Mouse (Mus musculus) C2C12 (cell line): ENCODE measurements around the gene March10. TPM values are rescaled to one million over a fixed set of nuclear protein-coding genes. Genes with fewer than 3 reads are reported as not detected.

Source experiments
- H3K27me3 ChIP-seq: one replicate; pipeline ENCODE4 v1.6.1; 2011; ENCODE audit not compliant: control insufficient read depth, insufficient read depth, insufficient read length
- H3K36me3 ChIP-seq: one replicate; pipeline ENCODE4 v1.6.1; 2011; ENCODE audit not compliant: control insufficient read depth, insufficient read depth
- H3K4me3 ChIP-seq: one replicate; pipeline ENCODE4 v1.5.1; 2011; ENCODE audit warnings: mild to moderate bottlenecking, control low read depth; ENCODE audit not compliant: poor library complexity, insufficient read depth, severe bottlenecking
- H3K79me2 ChIP-seq: one replicate; pipeline ENCODE4 v1.6.1; 2011; ENCODE audit not compliant: control insufficient read depth, insufficient read depth
- H3K79me3 ChIP-seq: one replicate; pipeline ENCODE4 v1.6.1; 2011; ENCODE audit warnings: low read depth, control low read depth
- H3ac ChIP-seq: one replicate; pipeline ENCODE3; 2011; ENCODE audit warnings: low read depth; ENCODE audit not compliant: control insufficient read depth, insufficient read length
- CEBPB ChIP-seq: IDR thresholded peaks from one replicate; pipeline ENCODE4 v1.6.1; 2011; ENCODE audit warnings: low read depth, mild to moderate bottlenecking, control low read depth, moderate library complexity
- CTCF ChIP-seq: IDR thresholded peaks from one replicate; pipeline ENCODE4 v1.5.1; 2011; ENCODE audit not compliant: control insufficient read depth, insufficient read depth, insufficient read length
- FOSL1 ChIP-seq: IDR thresholded peaks from one replicate; pipeline ENCODE4 v1.8.0; 2011; ENCODE audit warnings: mild to moderate bottlenecking, low read length; ENCODE audit not compliant: poor library complexity, insufficient read depth, severe bottlenecking
- MAX ChIP-seq: IDR thresholded peaks from one replicate; pipeline ENCODE4 v1.6.1; 2011; ENCODE audit warnings: mild to moderate bottlenecking, control low read depth
- MYOD1 ChIP-seq: IDR thresholded peaks from one replicate; pipeline ENCODE4 v1.6.1; 2011; ENCODE audit warnings: low read depth; ENCODE audit not compliant: control insufficient read depth, insufficient read length
- MYOG ChIP-seq: IDR thresholded peaks from one replicate; pipeline ENCODE4 v1.6.1; 2011; ENCODE audit not compliant: control insufficient read depth, insufficient read length; ENCODE audit errors: extremely low read depth
- USF1 ChIP-seq: IDR thresholded peaks from one replicate; pipeline ENCODE4 v1.6.1; 2011; ENCODE audit warnings: low read depth, mild to moderate bottlenecking, control low read depth, moderate library complexity
- polyA plus RNA-seq: library from polyadenylated mRNA; unstranded; fragments of >200 nt; fragmentation: generic; extraction: Trizol; gene quantifications from one replicate; pipeline ENCODE4 v1.2.1, GENCODE M21; 2012; ENCODE audit warnings: missing spikeins

Gene March10
- polyA plus RNA-seq, 1 experiment = 0.09 TPM

DNA sequence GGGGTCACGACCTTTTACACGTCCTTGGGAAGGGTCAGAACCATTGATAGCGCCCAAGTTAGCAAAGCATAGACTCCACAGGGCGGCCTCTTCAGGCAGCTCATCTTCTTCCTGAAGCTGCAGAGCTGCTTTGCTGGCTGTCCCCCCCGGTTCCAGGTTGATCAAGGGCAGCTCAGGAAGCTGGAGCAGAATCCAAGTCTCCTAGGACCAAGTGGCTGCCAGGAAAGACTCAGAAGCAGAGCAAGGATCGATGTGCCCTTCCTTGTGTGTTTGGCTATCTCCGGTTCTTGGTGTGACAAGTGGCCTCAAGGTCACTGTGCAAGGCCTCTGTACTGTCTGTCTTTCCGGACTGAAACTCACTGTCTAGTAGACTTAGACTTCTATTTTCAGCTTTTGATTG lies 82.7 kb downstream of the March10 start:
- no peaks in the 10 kb centered on the region for H3K79me2 ChIP-seq
- H3K4me3 ChIP-seq = no peak overlapping the region
- H3K36me3 ChIP-seq = no peaks in the 10 kb centered on the region
- no peaks in the 10 kb centered on the region for H3K79me3 ChIP-seq
- no peaks in the 10 kb centered on the region for H3K27me3 ChIP-seq
- H3ac ChIP-seq = no peak overlapping the region
- no peak for TF ChIP-seq FOSL1
- TF ChIP-seq CEBPB = no peak
- no peak for TF ChIP-seq MAX
- TF ChIP-seq USF1 = no peak
- TF ChIP-seq MYOD1 = no peak
- no peak for TF ChIP-seq MYOG
- TF ChIP-seq CTCF = no peak

DNA sequence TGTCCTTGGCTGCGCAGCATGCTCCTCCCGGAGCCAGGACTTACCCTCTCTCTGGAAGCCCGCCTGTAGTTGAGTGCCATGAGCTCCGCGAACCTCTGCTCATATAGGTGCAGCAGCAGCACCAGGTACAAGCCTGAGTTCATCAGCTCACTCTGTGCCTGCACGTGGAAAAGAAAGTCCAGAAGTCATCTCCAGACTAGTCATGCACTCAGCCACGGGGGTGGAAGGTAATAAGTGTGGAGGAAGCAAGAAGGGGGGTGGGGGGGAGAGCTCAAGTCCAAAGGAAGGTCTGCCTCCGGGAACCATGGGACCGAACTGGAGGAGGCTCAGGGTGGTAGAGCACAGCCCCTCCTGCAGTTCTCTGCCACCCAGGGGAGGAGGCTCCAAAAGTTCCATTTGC lies 84.7 kb downstream of the March10 start:
- Histone ChIP-seq H3K79me3 (no peaks in the 10 kb centered on the region), H3K79me2 (no peaks in the 10 kb centered on the region), H3K4me3 (no peak overlapping the region), H3K27me3 (no peaks in the 10 kb centered on the region), H3K36me3 (no peaks in the 10 kb centered on the region), H3ac (no peak overlapping the region)
- no peak for TF ChIP-seq MAX
- TF ChIP-seq USF1 = no peak
- no peak for TF ChIP-seq CTCF
- no peak for TF ChIP-seq CEBPB
- no peak for TF ChIP-seq MYOG
- TF ChIP-seq MYOD1 = no peak
- no peak for TF ChIP-seq FOSL1

DNA sequence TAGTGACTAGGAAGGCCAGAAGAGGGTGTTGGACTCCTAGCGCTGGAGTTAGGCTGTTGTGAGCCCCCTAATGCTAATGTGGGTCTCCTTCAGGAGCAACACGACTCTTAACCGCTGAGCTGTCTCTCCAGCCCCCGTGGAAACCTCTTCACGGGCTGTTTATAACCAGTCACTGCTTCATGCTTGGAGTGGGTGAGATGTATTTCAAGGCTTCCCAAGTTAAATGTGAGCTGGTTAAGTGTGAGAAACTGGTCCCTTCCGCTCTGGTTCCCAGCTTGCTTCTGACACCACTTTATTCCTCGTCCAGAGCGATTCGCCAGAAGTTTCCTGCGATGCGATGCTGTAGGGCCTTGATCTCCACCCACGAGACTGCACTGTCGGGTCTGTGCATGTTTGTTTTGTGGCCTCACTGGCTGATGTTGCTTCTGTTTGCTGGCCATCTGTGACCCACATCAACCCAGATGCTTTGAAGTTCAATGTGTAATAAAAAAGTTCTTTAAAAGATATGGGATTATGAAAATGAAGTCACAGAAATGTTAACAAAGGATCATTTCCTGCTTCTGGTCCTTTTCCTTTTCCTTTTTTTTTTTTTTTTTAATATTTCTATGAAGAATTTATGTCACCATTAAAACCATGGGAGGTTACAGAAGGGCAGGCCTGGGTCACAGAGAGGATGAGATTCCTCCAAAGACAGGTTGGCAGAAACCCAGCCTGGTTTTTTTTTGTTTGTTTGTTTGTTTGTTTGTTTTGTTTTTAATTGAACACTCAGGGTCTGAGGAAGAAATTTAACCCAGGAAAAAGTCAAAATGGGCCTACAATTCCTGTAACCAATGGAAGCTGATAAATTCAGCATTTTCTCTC lies 86.8 kb downstream of the March10 start:
- no peaks in the 10 kb centered on the region for H3K36me3 ChIP-seq
- H3ac ChIP-seq = no peak overlapping the region
- no peaks in the 10 kb centered on the region for H3K79me3 ChIP-seq
- no peaks in the 10 kb centered on the region for H3K27me3 ChIP-seq
- H3K4me3 ChIP-seq = no peak overlapping the region
- TF ChIP-seq MYOD1 = no peak
- TF ChIP-seq CEBPB = no peak
- TF ChIP-seq MYOG = no peak
- no peaks in the 10 kb centered on the region for H3K79me2 ChIP-seq

DNA sequence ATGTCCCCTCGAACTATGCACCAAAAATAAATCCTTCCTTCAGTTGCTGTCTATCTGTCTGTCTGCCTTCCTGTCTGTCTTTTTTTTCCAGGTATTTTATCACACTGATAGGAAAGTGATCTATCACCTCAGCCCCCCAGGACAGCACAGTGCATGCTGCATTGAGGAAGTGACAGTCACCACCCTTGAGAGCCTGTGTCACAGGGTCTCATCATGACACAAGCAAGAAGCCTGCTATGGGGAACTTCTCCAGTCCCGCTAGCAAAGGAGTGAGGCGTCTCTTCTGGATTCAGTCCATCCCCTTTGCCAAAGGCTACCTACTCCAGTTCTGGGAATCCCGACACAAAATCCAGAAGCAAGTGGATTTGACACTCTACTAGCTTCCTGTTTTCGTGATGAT lies 87.7 kb downstream of the March10 start:
- TF ChIP-seq FOSL1 = no peak
- Histone ChIP-seq H3K36me3 (no peaks in the 10 kb centered on the region), H3K79me2 (no peaks in the 10 kb centered on the region)

DNA sequence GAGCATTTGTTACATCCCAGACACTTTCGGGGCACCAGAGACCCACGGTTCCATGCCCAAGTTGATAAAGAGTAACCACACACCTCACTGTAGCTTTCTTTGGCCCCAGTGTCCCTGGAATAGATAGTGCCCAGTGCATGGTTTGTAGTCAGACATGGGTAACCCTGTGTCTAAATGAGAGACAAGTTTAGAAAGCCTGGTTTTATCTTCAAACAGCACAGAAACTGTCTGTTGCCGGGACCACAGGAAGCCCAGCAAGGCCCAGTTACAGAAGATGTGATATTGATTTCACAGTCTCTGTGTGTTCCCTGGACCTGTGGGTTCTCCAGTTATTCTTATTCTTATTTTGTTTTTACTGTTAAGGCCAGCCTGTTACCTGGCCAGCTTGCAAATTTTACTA lies 89.4 kb downstream of the March10 start:
- Histone ChIP-seq H3ac (no peak overlapping the region), H3K27me3 (no peaks in the 10 kb centered on the region), H3K79me2 (no peaks in the 10 kb centered on the region), H3K4me3 (no peak overlapping the region), H3K79me3 (no peaks in the 10 kb centered on the region), H3K36me3 (no peaks in the 10 kb centered on the region)
- TF ChIP-seq CTCF = no peak
- no peak for TF ChIP-seq USF1
- no peak for TF ChIP-seq CEBPB
- no peak for TF ChIP-seq MYOD1
- TF ChIP-seq MAX = no peak
- TF ChIP-seq MYOG = no peak
- no peak for TF ChIP-seq FOSL1

More for the DNA sequence above, 87.7 kb downstream of the March10 start:
- Histone ChIP-seq H3K4me3 (no peak overlapping the region), H3K27me3 (no peaks in the 10 kb centered on the region), H3ac (no peak overlapping the region), H3K79me3 (no peaks in the 10 kb centered on the region)

DNA sequence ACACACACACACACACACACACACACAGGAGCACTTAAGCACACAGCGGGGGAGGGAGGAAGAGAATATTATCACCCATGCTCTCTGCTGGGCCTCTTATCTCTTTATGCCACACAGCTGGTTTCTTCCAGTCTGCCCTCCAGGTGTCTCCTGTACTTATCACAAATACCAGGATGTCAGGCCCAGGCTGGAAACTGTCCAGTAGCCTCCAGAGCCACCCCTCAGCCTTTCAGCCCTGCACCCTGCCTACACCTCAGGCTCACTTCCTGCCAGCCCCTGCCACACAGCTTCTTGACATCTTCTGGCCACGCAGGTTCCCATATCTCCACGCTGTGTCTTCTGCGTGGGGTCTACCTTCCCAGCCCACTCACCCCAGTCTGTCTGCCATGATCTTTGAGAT lies 90.5 kb downstream of the March10 start:
- Histone ChIP-seq H3K27me3 (no peaks in the 10 kb centered on the region), H3K79me2 (no peaks in the 10 kb centered on the region), H3K79me3 (no peaks in the 10 kb centered on the region), H3ac (no peak overlapping the region), H3K36me3 (no peaks in the 10 kb centered on the region), H3K4me3 (no peak overlapping the region)
- no peak for TF ChIP-seq MAX
- TF ChIP-seq CTCF = no peak
- no peak for TF ChIP-seq FOSL1
- no peak for TF ChIP-seq CEBPB
- no peak for TF ChIP-seq USF1
- no peak for TF ChIP-seq MYOD1
- no peak for TF ChIP-seq MYOG
